Mouse (Mus musculus): ENCODE data around the gene Gm17349. TPM values are rescaled to one million over a fixed set of nuclear protein-coding genes. Genes with fewer than 3 reads are reported as not detected.

The Gm17349 gene
- total RNA-seq, 2 experiments from 2014 or later, result 5.0 to 5.1 TPM

GRCm38 (mm10) chr15:99668881-99669280 is 36.4 kb downstream of the Gm17349 start:
- DNase-seq, result peak; percentile 79 to 85
- intact Hi-C loops (cut with DNase I), result loop anchor here (1.0 to 10.0 kb wide), 3 partner anchors 73 to 254 kb away; no protein-coding TSS in a partner anchor

- intact Hi-C loops (cut with DNase I), result loop anchor here (10.0 kb wide), 1 partner anchor 253 kb away; no protein-coding TSS in a partner anchor
- no peak for DNase-seq
Measured at GRCm38 (mm10) chr15:99667544-99667943, 37.7 kb downstream of the Gm17349 start.

- intact Hi-C loops (cut with DNase I), result loop anchor here (10.0 kb wide), 1 partner anchor 250 kb away; no protein-coding TSS in a partner anchor
Measured at GRCm38 (mm10) chr15:99664600-99665451, 40.5 kb downstream of the Gm17349 start.

GRCm38 (mm10) chr15:99663964-99664599 is 41.2 kb downstream of the Gm17349 start:
- intact Hi-C loops (cut with DNase I), result loop anchor here (10.0 kb wide), 1 partner anchor 249 kb away; no protein-coding TSS in a partner anchor
- no peak for DNase-seq

More at GRCm38 (mm10) chr15:99664600-99665451, 40.5 kb downstream of the Gm17349 start:
- peak; percentile 51 to 58 for DNase-seq

- intact Hi-C loops (cut with DNase I), result loop anchor here (10.0 kb wide), 1 partner anchor 248 kb away; no protein-coding TSS in a partner anchor
Measured at GRCm38 (mm10) chr15:99662371-99662770, 42.9 kb downstream of the Gm17349 start.

GRCm38 (mm10) chr15:99661121-99661830 is 44.0 kb downstream of the Gm17349 start:
- no peak for DNase-seq
- intact Hi-C loops (cut with DNase I), result loop anchor here (10.0 kb wide), 1 partner anchor 246 kb away; no protein-coding TSS in a partner anchor

More at GRCm38 (mm10) chr15:99662371-99662770, 42.9 kb downstream of the Gm17349 start:
- DNase-seq, result no peak

GRCm38 (mm10) chr15:99658437-99658836 is 46.9 kb downstream of the Gm17349 start:
- DNase-seq, result no peak
- intact Hi-C loops (cut with DNase I), result no loop called here

- no peak for DNase-seq
- intact Hi-C loops (cut with DNase I), result no loop called here
Measured at GRCm38 (mm10) chr15:99655956-99656355, 49.3 kb downstream of the Gm17349 start.

- intact Hi-C loops (cut with DNase I), result no loop called here
- no peak for DNase-seq
Measured at GRCm38 (mm10) chr15:99653876-99654275, 51.4 kb downstream of the Gm17349 start.

- intact Hi-C loops (cut with DNase I), result no loop called here
- no peak for DNase-seq
Measured at GRCm38 (mm10) chr15:99653291-99653690, 52.0 kb downstream of the Gm17349 start.

Other genes with a start within 250 kb of the Gm17349 start
- 10 to 100 TPM; 11.2 to 13.6 TPM for gene Nckap5l, start 247.7 kb downstream of the Gm17349 start, total RNA-seq (2021)
- gene Bcdin3d, start 230.8 kb downstream of the Gm17349 start, total RNA-seq (2021), result 1 to 10 TPM; 3.9 to 4.9 TPM
- gene Faim2, start 177.3 kb downstream of the Gm17349 start, total RNA-seq (2021), result under 1 TPM; 0.12 to 0.74 TPM
- gene Aqp2, start 126.4 kb downstream of the Gm17349 start, total RNA-seq (2021), result not detected
- 1 to 10 TPM in 1 of 2 experiments, under 1 TPM in 1; 0.63 to 1.2 TPM for gene Aqp5, start 114.7 kb downstream of the Gm17349 start, total RNA-seq (2021)
- gene Aqp6, start 104.1 kb downstream of the Gm17349 start, total RNA-seq (2021), result not detected
- gene Racgap1, start 53.8 kb downstream of the Gm17349 start, total RNA-seq (2021), result 10 to 100 TPM in 1 of 2 experiments, 1 to 10 TPM in 1; 8.6 to 12.2 TPM
- under 1 TPM; 0.29 to 0.74 TPM for gene Asic1, start 35.1 kb downstream of the Gm17349 start, total RNA-seq (2021)
- gene Smarcd1, start 3.4 kb downstream of the Gm17349 start, total RNA-seq (2021), result 10 to 100 TPM; 25.9 to 28.4 TPM
- 10 to 100 TPM; 61.7 to 91.3 TPM for gene Gpd1, start 12.0 kb upstream of the Gm17349 start, total RNA-seq (2021)
- 100 to 1,000 TPM; 207 to 250 TPM for gene Cox14, start 20.1 kb upstream of the Gm17349 start, total RNA-seq (2021)
- 10 to 100 TPM; 24.8 to 27.3 TPM for gene Cers5, start 67.4 kb upstream of the Gm17349 start, total RNA-seq (2021)
- 10 to 100 TPM; 23.5 TPM for gene Lima1, start 170.0 kb upstream of the Gm17349 start, total RNA-seq (2021)